Mouse (Mus musculus) myocyte (in vitro differentiated cells): Measurements from ENCODE around the gene Hectd4. TPM values are rescaled to one million over a fixed set of nuclear protein-coding genes. Genes with fewer than 3 reads are reported as not detected.

Experiments used
- H3K27me3 ChIP-seq: one replicate; pipeline ENCODE4 v1.6.1; 2011; ENCODE audit not compliant: control insufficient read depth, insufficient read depth, insufficient read length
- H3K36me3 ChIP-seq: one replicate; pipeline ENCODE4 v1.6.1; 2011; ENCODE audit not compliant: control insufficient read depth, insufficient read depth
- H3K4me2 ChIP-seq: one replicate; pipeline ENCODE4 v1.6.1; 2011; ENCODE audit warnings: low read depth, control low read depth
- H3K4me3 ChIP-seq: one replicate; pipeline ENCODE4 v1.5.1; 2011; ENCODE audit warnings: mild to moderate bottlenecking, control low read depth, moderate library complexity
- H3K79me2 ChIP-seq: one replicate; pipeline ENCODE4 v1.6.1; 2011; ENCODE audit not compliant: control insufficient read depth, insufficient read depth
- H3ac ChIP-seq: one replicate; pipeline ENCODE4 v1.6.1; 2011; ENCODE audit not compliant: control insufficient read depth, insufficient read length
- CEBPB ChIP-seq: IDR thresholded peaks from 2 replicates; pipeline ENCODE4 v1.6.1; 2011; ENCODE audit warnings: mild to moderate bottlenecking, moderate library complexity; ENCODE audit not compliant: poor library complexity, insufficient read depth, severe bottlenecking
- E2F4 ChIP-seq: IDR thresholded peaks from one replicate; pipeline ENCODE4 v1.6.1; 2011; ENCODE audit warnings: mild to moderate bottlenecking, control low read depth, moderate library complexity; ENCODE audit not compliant: insufficient read depth
- MAX ChIP-seq: IDR thresholded peaks from one replicate; pipeline ENCODE4 v1.6.1; 2011; ENCODE audit warnings: low read depth, mild to moderate bottlenecking, control low read depth
- MYOD1 ChIP-seq, 3 experiments: IDR thresholded peaks; one replicate each; pipeline ENCODE4 v1.6.1; 2011; ENCODE audit warnings: control low read depth in 2 of 3, low read depth in 2 of 3, mild to moderate bottlenecking in 2 of 3, moderate library complexity in 1 of 3; ENCODE audit not compliant: insufficient read length in 2 of 3, control insufficient read depth in 1 of 3
- MYOG ChIP-seq, 3 experiments: IDR thresholded peaks; one replicate each; pipeline ENCODE4 v1.6.1; 2011; ENCODE audit warnings: control low read depth in 2 of 3, low read depth in 2 of 3, mild to moderate bottlenecking in 2 of 3; ENCODE audit not compliant: insufficient read length in 2 of 3, control insufficient read depth in 1 of 3, insufficient read depth in 1 of 3
- POLR2A ChIP-seq: IDR thresholded peaks from one replicate; pipeline ENCODE4 v1.6.1; 2011; ENCODE audit warnings: low read depth, mild to moderate bottlenecking, control low read depth, moderate library complexity; ENCODE audit not compliant: insufficient read length
- POLR2AphosphoS2 ChIP-seq: IDR thresholded peaks from one replicate; pipeline ENCODE4 v1.6.1; 2011; ENCODE audit warnings: low read depth, control low read depth; ENCODE audit not compliant: insufficient read length
- REST ChIP-seq: IDR thresholded peaks from one replicate; pipeline ENCODE4 v1.6.1; 2011; ENCODE audit warnings: mild to moderate bottlenecking, control low read depth, moderate library complexity; ENCODE audit not compliant: insufficient read depth, insufficient read length
- SRF ChIP-seq: IDR thresholded peaks from one replicate; pipeline ENCODE4 v1.6.1; 2011; ENCODE audit warnings: low read depth; ENCODE audit not compliant: control insufficient read depth, insufficient read length
- TCF12 ChIP-seq: IDR thresholded peaks from one replicate; pipeline ENCODE4 v1.6.1; 2011; ENCODE audit warnings: mild to moderate bottlenecking, control low read depth; ENCODE audit not compliant: poor library complexity, insufficient read depth, severe bottlenecking
- TCF3 ChIP-seq: IDR thresholded peaks from one replicate; pipeline ENCODE4 v1.6.1; 2011; ENCODE audit warnings: low read depth, control low read depth; ENCODE audit not compliant: insufficient read length
- USF1 ChIP-seq: IDR thresholded peaks from one replicate; pipeline ENCODE4 v1.6.1; 2011; ENCODE audit warnings: low read depth, mild to moderate bottlenecking, control low read depth, moderate library complexity
- polyA plus RNA-seq: library from polyadenylated mRNA; unstranded; fragments of >200 nt; fragmentation: generic; extraction: Trizol; gene quantifications from one replicate; pipeline ENCODE4 v1.2.1, GENCODE M21; 2012; ENCODE audit warnings: missing spikeins

The Hectd4 gene
- polyA plus RNA-seq, 1 experiment: 6.6 TPM

DNA sequence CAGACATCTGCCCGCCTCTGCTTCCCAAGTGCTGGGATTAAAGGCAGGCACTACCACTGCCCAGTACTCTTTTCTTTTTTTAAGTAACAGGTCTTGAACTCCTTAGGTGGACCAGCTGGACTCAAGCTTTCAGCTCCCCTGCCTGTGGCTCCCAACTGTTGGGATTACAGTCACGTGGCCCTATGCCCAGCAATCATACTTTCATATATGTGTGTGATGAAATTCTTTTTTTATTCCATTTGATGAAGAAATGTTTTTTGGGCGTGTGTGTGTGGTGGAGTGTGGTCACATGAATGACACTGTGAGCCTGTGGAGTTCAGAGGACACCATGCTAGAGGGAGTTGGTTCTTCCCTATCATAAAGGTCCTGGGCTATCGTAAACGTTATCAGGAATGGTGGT lies 179.5 kb downstream of the Hectd4 start:
- Histone ChIP-seq H3K27me3 (no peaks in the 10 kb centered on the region), H3K79me2 (peaks cover 65% of the 10 kb centered on the region), H3K36me3 (peaks cover 14% of the 10 kb centered on the region), H3ac (no peak overlapping the region), H3K4me2 (peak overlapping the region; percentile 88), H3K4me3 (peak overlapping the region; percentile 93)
- TF ChIP-seq USF1: peak; percentile 32
- TF ChIP-seq CEBPB: no peak
- no peak for TF ChIP-seq E2F4
- TF ChIP-seq TCF3: no peak

GRCm38 (mm10) chr5:121400064-121400463 lies 180.0 kb downstream of the Hectd4 start:
- TF ChIP-seq CEBPB: peak; percentile 69
- TF ChIP-seq USF1: no peak
- Histone ChIP-seq H3K4me3 (peak overlapping the region; percentile 93), H3K27me3 (no peaks in the 10 kb centered on the region), H3ac (no peak overlapping the region), H3K4me2 (peak overlapping the region; percentile 88), H3K36me3 (peaks cover 14% of the 10 kb centered on the region), H3K79me2 (peaks cover 70% of the 10 kb centered on the region)

DNA sequence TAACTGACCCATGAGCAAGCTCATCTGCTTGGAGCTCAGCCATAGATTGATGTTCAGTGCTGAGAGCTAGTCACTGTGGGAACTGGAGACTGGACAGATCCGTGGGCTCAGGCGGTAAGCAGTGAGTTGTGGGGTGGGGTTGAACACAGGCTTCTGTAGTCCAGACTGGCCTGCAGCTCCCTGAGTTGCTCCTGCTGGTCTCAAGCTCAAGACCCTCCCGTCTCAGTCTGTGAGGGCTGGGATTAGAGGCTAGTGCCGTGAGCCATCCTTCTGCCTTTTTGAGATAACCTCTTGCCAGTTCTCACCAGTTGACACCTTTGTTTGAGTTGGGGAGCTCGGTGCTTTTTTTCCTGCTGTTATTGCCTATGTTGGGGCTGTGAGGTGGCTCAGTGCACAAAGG lies 180.8 kb downstream of the Hectd4 start:
- no peak overlapping the region for H3K4me3 ChIP-seq
- no peak overlapping the region for H3ac ChIP-seq
- TF ChIP-seq TCF12 (no peak), MAX (no peak), MYOG (IDR thresholded peaks at IDR 0.05; ENCODE audit: control insufficient read depth in 1 of 3, insufficient read depth in 1 of 3, insufficient read length in 2 of 3, low read depth in 2 of 3) (no peak), SRF (no peak), TCF3 (no peak), MYOD1 (IDR thresholded peaks at IDR 0.05; ENCODE audit: control insufficient read depth in 1 of 3, insufficient read length in 2 of 3, low read depth in 2 of 3) (no peak), POLR2AphosphoS2 (no peak), CEBPB (no peak), POLR2A (no peak), USF1 (no peak)
- peak overlapping the region; percentile 25 for H3K4me2 ChIP-seq
- H3K36me3 ChIP-seq: peaks cover 14% of the 10 kb centered on the region
- H3K79me2 ChIP-seq: peaks cover 78% of the 10 kb centered on the region
- H3K27me3 ChIP-seq: no peaks in the 10 kb centered on the region

DNA sequence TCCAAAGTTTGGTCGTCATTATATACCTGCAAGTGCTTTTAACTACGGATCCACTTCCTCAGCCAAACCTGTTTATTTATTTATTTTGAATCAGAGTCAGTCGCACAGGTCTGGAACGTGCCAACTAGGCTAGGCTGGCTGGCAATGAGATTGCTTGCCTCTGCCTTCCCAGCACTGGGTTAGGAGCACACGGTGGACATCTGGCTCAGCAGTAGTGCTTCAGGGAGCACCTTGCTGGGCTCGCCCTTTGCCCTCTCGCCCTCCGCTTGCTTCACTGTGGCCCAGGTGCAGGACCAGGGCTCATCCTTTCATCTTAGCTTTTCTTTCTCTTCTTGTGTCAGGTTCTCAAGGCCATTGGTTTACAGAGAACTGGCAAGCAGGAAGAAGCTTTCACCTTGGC lies 187.8 kb downstream of the Hectd4 start:
- peaks cover 52% of the 10 kb centered on the region for H3K36me3 ChIP-seq
- TF ChIP-seq CEBPB (no peak), TCF12 (no peak), MYOG (IDR thresholded peaks at IDR 0.05; ENCODE audit: control insufficient read depth in 1 of 3, insufficient read depth in 1 of 3, insufficient read length in 2 of 3, low read depth in 2 of 3) (no peak), E2F4 (no peak), POLR2A (no peak), MAX (no peak), POLR2AphosphoS2 (no peak), REST (no peak), TCF3 (no peak), MYOD1 (IDR thresholded peaks at IDR 0.05; ENCODE audit: control insufficient read depth in 1 of 3, insufficient read length in 2 of 3, low read depth in 2 of 3) (no peak), USF1 (no peak), SRF (no peak)
- no peak overlapping the region for H3K4me2 ChIP-seq
- H3K4me3 ChIP-seq: no peak overlapping the region
- no peak overlapping the region for H3ac ChIP-seq
- peaks cover 86% of the 10 kb centered on the region for H3K79me2 ChIP-seq
- H3K27me3 ChIP-seq: no peaks in the 10 kb centered on the region

GRCm38 (mm10) chr5:121410975-121411374 lies 191.0 kb downstream of the Hectd4 start:
- Histone ChIP-seq H3K79me2 (peaks cover 62% of the 10 kb centered on the region), H3K27me3 (no peaks in the 10 kb centered on the region), H3K36me3 (peaks cover 72% of the 10 kb centered on the region), H3ac (no peak overlapping the region), H3K4me2 (no peak overlapping the region), H3K4me3 (no peak overlapping the region)
- TF ChIP-seq MYOD1 (IDR thresholded peaks at IDR 0.05; ENCODE audit: control insufficient read depth in 1 of 3, insufficient read length in 2 of 3, low read depth in 2 of 3): no peak
- TF ChIP-seq TCF3: no peak
- no peak for TF ChIP-seq MAX
- TF ChIP-seq POLR2A: no peak
- no peak for TF ChIP-seq SRF
- no peak for TF ChIP-seq USF1
- no peak for TF ChIP-seq REST
- TF ChIP-seq E2F4: no peak
- TF ChIP-seq POLR2AphosphoS2: no peak
- no peak for TF ChIP-seq MYOG (IDR thresholded peaks at IDR 0.05; ENCODE audit: control insufficient read depth in 1 of 3, insufficient read depth in 1 of 3, insufficient read length in 2 of 3, low read depth in 2 of 3)
- TF ChIP-seq CEBPB: no peak
- no peak for TF ChIP-seq TCF12

Other genes with a start within 250 kb of the Hectd4 start
- gene Rph3a, start 210.1 kb upstream of the Hectd4 start, polyA plus RNA-seq: 0.05 TPM
- 78.7 TPM for gene Ptpn11, start 28.8 kb upstream of the Hectd4 start, polyA plus RNA-seq
- gene Rpl6, start 15.7 kb upstream of the Hectd4 start, polyA plus RNA-seq: 1,361 TPM
- 29.3 TPM for gene Trafd1, start 165.4 kb downstream of the Hectd4 start, polyA plus RNA-seq
- gene Naa25, start 177.7 kb downstream of the Hectd4 start, polyA plus RNA-seq: 22.0 TPM
- gene Tmem116, start 231.7 kb downstream of the Hectd4 start, polyA plus RNA-seq: 3.3 TPM
- gene Erp29, start 232.3 kb downstream of the Hectd4 start, polyA plus RNA-seq: 86.0 TPM